Mouse (Mus musculus): Measurements from ENCODE around the gene Plin3.

Plin3 gene

DNA sequence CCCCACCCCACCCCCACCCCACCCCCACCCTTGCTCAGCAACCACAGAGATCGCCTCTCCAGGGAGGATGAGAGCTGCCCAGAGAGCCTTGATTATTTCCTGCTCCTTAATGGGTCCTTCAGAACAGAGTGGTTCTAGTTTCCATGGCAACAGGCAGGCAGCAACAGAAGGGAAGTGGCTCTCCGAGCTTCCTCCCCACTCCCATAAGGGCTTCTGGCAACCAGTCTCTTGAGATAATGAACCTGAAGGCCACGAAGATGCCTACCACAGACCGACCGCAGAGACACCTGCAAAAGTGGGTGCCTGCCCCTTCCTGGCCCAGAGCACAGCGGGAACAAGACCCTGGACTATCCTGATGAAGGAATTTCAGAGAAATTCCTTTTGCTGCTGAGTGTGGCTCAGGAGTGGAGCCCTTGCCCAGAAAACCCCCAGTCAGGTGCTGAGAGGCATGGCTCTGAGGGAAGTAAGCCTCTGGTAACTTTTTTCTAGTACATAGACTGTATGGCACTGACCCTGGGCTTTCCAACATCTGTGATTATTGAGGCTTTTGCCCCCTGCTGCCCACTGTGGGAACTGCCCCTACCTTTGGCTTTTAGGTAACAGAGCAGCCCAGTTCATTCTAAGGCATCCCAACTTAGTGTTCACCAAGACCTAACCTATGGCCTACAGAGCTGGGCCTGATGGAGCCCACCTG is 41.4 kb downstream of the Plin3 start:
- no peak for DNase-seq (ENCODE audit: low read depth, low spot score)

DNA sequence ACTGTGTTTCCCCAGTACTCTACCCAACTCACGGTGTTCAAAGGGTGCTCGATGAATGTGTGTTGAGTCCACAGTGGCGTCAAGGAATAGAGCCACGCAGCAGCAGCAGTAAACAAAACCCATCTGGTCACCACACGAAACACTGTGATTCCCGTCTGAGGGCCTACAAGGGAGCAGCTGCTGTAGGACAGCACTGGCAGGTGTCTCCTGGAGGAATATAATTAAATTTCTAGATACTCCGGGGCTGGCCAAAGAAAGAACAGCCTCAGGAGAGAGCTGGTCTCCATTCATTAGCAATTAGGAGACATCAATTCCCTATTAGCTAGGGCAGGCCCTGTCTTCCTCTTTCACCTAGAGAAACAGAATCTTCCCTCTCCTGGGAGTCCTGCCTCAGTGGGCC is 47.1 kb downstream of the Plin3 start:
- no peak for DNase-seq (ENCODE audit: low read depth, low spot score)

DNA sequence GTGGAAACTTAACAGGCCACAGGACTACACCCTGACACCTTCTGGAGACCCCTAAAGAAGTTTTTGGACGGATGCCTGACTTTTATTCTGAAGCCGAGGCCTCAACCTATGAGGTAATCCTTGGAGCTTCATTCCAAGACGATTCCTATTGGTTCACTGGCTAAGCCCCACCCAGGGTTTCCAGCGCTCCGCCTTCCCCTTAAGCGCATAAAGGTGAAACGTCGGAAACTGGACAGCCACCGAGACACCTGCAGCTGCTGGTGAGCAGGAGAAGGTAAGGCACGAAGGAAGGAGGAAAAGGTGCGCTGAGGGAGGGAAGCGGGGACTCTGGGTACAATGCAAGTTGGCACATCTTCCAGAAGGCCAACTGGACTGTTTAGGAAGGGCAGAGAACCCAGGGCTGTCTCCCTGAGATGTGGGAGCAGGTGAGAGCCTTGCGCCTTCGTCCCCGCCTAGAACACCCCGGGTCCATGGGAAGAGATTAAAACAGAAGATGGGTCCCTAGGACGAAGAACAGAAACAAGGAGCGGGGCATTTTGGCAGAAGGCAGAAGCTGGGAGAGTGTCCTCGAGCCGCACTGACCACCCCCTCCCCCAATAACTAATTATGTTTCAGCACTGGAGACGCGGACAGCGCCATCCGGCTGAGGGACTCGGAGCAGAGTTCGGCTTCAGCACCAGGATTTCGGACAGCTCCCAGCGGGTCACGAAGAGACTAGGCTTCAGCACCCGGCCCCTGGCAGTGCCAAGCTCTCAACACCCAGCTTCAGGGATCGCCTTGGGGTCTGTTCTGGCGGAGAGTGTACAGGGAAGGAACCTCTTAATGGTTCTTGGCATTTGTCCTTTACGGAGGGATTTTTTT is 50.9 kb downstream of the Plin3 start:
- DNase-seq (ENCODE audit: low read depth, low spot score), result no peak

DNA sequence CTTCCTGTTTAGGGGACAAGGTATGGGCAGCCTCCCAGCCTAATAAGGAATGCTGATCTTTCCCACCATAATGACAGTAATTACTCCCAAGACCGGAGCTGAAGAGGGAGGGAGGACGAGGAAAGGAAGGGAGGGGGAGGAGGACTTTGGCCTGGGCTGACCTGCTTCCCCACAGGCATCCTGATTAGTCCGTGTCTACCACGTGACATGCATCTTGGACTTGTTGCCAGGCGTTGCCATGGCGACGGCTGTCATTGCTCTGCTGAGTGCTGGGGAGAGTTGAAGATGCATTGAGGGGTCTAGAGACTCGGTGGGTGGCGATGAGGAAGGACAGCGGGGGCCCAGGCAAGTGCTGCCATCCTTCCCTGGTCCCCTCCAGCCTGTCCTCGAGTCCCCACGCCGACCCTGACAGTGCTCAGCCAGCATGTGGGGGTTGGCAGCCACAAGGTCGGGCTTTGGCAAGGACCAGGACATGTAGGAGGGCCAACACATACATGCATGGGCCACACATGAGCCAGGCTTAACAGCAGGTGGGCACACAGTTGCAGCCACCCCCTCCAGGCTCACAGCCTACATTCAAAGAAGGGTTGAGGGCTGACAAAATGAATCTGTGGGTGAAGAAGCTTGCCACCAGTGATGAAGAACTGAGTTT is 58.7 kb downstream of the Plin3 start:
- no peak for DNase-seq (ENCODE audit: low read depth, low spot score)

DNA sequence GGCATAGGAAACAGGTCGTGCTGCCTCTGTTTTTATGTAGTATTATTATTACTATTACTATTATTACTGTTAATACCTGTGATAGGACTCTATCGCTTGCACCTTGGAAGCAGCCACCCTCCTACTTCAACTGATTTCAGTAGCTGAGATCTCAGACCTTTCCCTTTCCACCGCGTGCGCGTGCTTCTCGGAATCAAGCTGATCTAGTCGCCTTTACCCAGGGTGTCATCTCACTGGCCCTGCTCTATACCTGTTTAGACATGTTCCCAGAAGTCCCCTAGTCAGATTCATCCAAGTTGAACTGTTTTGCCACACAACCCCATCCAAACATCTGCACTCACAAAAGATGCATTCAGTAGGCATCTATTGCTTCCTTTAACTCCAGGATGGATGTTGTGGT is 59.3 kb downstream of the Plin3 start:
- no peak for DNase-seq (ENCODE audit: low read depth, low spot score)

DNA sequence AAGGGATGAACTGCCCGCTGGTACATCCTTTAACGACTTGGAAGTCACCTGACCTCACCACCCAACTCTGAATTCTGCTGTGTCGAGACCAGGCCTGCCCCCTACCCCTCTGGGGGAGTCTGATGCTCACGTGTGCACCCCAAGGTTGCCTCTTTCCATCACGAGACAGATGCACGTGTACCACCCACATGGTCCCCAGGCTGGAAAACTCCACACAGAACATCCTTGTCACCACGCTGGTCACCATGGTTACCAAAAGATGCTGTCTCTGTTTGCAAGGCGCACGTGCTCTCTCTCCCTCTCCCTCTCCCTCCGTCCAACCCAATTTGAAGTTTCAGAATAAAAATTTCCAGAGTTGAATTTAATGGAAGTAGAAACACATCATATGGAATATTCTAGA is 62.7 kb downstream of the Plin3 start:
- no peak for DNase-seq (ENCODE audit: low read depth, low spot score)
